Mouse (Mus musculus): ENCODE results near the gene Olfr145.

DNA sequence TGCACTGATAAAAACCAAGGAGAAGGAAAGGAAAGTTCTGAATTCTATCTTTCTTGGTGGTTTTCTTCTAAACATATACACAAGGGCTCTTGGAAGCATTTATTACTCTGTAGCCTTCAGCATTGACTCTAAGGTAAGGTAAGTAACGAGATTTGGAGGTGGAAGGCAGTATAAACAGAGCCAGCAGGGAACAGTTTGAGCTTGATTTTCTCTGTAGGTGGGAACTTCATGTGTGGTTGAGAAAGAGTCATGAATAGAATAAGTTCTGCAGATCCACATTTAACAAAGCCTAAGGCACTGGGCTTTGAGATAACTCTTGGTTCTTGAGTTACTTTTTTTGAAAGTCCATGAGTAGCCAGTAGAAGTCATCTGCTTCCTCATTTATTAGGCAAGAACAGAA, 21.5 kb downstream of the Olfr145 start:
- TF ChIP-seq TAL1 (IDR thresholded peaks at IDR 0.05; ENCODE audit: low read length) (no peak), GATA1 (IDR thresholded peaks at IDR 0.05; ENCODE audit: low read length) (no peak)
